Mouse (Mus musculus) MEL (cell line): ENCODE measurements around the gene Cntnap1.

ENCODE experiments used
- EP300 ChIP-seq, 2 experiments: IDR thresholded peaks; 2 replicates each; pipeline ENCODE4 v1.6.1; 2011; ENCODE audit warnings: improper control_type of control experiment in 2 of 2, low read length in 2 of 2, low read depth in 1 of 2, mild to moderate bottlenecking in 1 of 2
- GATA1 ChIP-seq: IDR thresholded peaks from 2 replicates; pipeline ENCODE4 v1.6.1; 2011; ENCODE audit warnings: low read depth, low read length, improper control_type of control experiment
- MAX ChIP-seq: IDR thresholded peaks from 2 replicates; pipeline ENCODE4 v1.6.1; 2011; ENCODE audit warnings: low read length, improper control_type of control experiment
- POLR2AphosphoS5 ChIP-seq: IDR thresholded peaks from 2 replicates; pipeline ENCODE4 v1.6.1; 2012; ENCODE audit warnings: low read depth, borderline replicate concordance, mild to moderate bottlenecking, inconsistent platforms, low read length, moderate library complexity, mixed read lengths

DNA sequence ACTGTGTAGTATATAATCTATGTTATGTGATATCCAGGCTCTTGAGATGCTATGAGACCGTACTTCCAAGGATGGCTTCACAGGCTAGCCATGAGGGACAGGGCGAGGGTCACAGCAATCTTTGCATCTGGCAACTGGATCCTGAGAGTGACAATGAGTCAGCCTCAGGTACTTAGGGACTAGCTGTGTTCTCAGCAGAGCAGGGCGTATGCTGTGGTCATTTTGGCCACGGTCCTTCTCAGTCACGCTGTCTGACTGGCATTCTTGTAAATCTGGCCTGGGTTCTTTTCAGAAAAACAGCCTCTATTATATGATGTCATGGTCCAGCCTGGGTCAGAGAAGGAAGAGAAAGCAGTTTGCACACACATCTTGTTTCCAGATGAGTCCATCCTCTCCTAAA lies 66.5 kb downstream of the Cntnap1 start:
- TF ChIP-seq POLR2AphosphoS5: no peak
- no peak for TF ChIP-seq MAX
- no peak for TF ChIP-seq GATA1
- TF ChIP-seq EP300 (IDR thresholded peaks at IDR 0.05; ENCODE audit: low read depth in 1 of 2, low read length in 2 of 2): no peak
